Mouse (Mus musculus): ENCODE measurements around the gene Psmd11.

GRCm38 (mm10) chr11:80484191-80484791 lies 55.9 kb downstream of the Psmd11 start:
- TF ChIP-seq POLR2A (IDR thresholded peaks at IDR 0.05; ENCODE audit: low read depth, low read length) = no peak
- TF ChIP-seq CTCF (IDR thresholded peaks at IDR 0.05; ENCODE audit: extremely low read depth, insufficient read length, insufficient replicate concordance, low read depth, low read length) = no peak
